Mouse (Mus musculus) ES-E14 (cell line): Measurements from ENCODE around the gene Pdzd2. TPM values are rescaled to one million over a fixed set of nuclear protein-coding genes. Genes with fewer than 3 reads are reported as not detected.

Source experiments
- DNase-seq: peaks from one replicate; pipeline ENCODE4 v3.0.0-alpha.2; 2013; ENCODE audit warnings: low read depth, low spot score
- H3K27ac ChIP-seq: 2 replicates; pipeline ENCODE4 v1.5.1; 2012; ENCODE audit warnings: low read depth, mild to moderate bottlenecking, low read length, moderate library complexity, mixed read lengths; ENCODE audit not compliant: poor library complexity, insufficient read depth, severe bottlenecking
- H3K36me3 ChIP-seq: 2 replicates; pipeline ENCODE4 v1.6.1; 2012; ENCODE audit warnings: mild to moderate bottlenecking, low read length, moderate library complexity, mixed read lengths; ENCODE audit not compliant: control insufficient read depth, poor library complexity, insufficient read depth, severe bottlenecking
- H3K4me1 ChIP-seq, 2 experiments: fragments of 150-350 bp in 1 of 2; sonication (generic) in 1 of 2; 2 replicates each; pipeline ENCODE4 v1.6.1; 2012; ENCODE audit warnings: low read length in 2 of 2, mild to moderate bottlenecking in 1 of 2, mixed read lengths in 1 of 2; ENCODE audit not compliant: control insufficient read depth in 2 of 2, insufficient read depth in 2 of 2, poor library complexity in 1 of 2
- H3K4me3 ChIP-seq, 2 experiments: fragments of 150-350 bp in 1 of 2; sonication (generic) in 1 of 2; 2 replicates each; pipeline ENCODE4 v1.5.1; 2012; ENCODE audit warnings: low read length in 2 of 2, low read depth in 1 of 2, mild to moderate bottlenecking in 1 of 2, mixed read lengths in 1 of 2; ENCODE audit not compliant: insufficient read depth in 1 of 2, poor library complexity in 1 of 2, severe bottlenecking in 1 of 2
- H3K9ac ChIP-seq: 2 replicates; pipeline ENCODE4 v1.6.1; 2012; ENCODE audit warnings: low read depth, mild to moderate bottlenecking, low read length, mixed read lengths; ENCODE audit not compliant: poor library complexity, insufficient read depth, severe bottlenecking
- H3K9me3 ChIP-seq: fragments of 150-350 bp; sonication (generic); 2 replicates; pipeline ENCODE4 v1.6.1; 2012; ENCODE audit warnings: low read depth, mild to moderate bottlenecking, low read length; ENCODE audit not compliant: control insufficient read depth, insufficient read depth
- CHD2 ChIP-seq: IDR thresholded peaks from 2 replicates; pipeline ENCODE4 v1.6.1; 2014; ENCODE audit warnings: mild to moderate bottlenecking, low read depth, low read length, inconsistent platforms
- HCFC1 ChIP-seq: IDR thresholded peaks from 2 replicates; pipeline ENCODE4 v1.6.1; 2012; ENCODE audit warnings: low read length, inconsistent platforms, borderline replicate concordance; ENCODE audit not compliant: insufficient read depth
- MAFK ChIP-seq: IDR thresholded peaks from 2 replicates; pipeline ENCODE4 v1.6.1; 2014; ENCODE audit warnings: mild to moderate bottlenecking, low read depth, low read length, inconsistent platforms; ENCODE audit not compliant: insufficient read depth
- ZC3H11A ChIP-seq: IDR thresholded peaks from 2 replicates; pipeline ENCODE4 v1.6.1; 2012; ENCODE audit warnings: low read depth, mild to moderate bottlenecking, inconsistent platforms, low read length, borderline replicate concordance
- ZNF384 ChIP-seq: IDR thresholded peaks from 2 replicates; pipeline ENCODE4 v1.6.1; 2012; ENCODE audit warnings: low read depth, low read length, inconsistent platforms
- in situ Hi-C, 2 experiments: fragments of 600-800 bp; cut with MboI; formaldehyde crosslinking; loops; one replicate each; pipeline ENCODE4 v1.15.1; 2025; ENCODE audit warnings: low sequenced_read_pairs in 2 of 2, inconsistent platforms in 1 of 2; ENCODE audit not compliant: unreplicated experiment in 2 of 2
- total RNA-seq: library from RNA; depleted of rRNA; stranded (reverse); fragments of 300-350 nt; gene quantifications from 2 replicates; pipeline ENCODE4 v1.2.3, GENCODE M21; 2012

Pdzd2 gene
- total RNA-seq, 1 experiment, result 6.3 TPM

GRCm38 (mm10) chr15:12655959-12656662, 83.6 kb downstream of the Pdzd2 start:
- Histone ChIP-seq H3K4me1 (peaks cover 3 to 6% of the 10 kb centered on the region in 2 experiments; a peak in 2 of 4 replicates), H3K27ac (no peak overlapping the region), H3K36me3 (no peaks in the 10 kb centered on the region), H3K9me3 (no peaks in the 10 kb centered on the region), H3K9ac (no peak overlapping the region), H3K4me3 (no peak overlapping the region)
- TF ChIP-seq MAFK, result no peak
- no peak for TF ChIP-seq ZNF384
- TF ChIP-seq HCFC1, result no peak
- no peak for TF ChIP-seq ZC3H11A
- TF ChIP-seq CHD2, result no peak
- DNase-seq, result peak; percentile 47
- in situ Hi-C loops, result no loop called here

- Histone ChIP-seq H3K27ac (no peak overlapping the region), H3K9me3 (no peaks in the 10 kb centered on the region), H3K36me3 (no peaks in the 10 kb centered on the region), H3K4me1 (peaks cover 3 to 6% of the 10 kb centered on the region in 2 experiments; a peak in 2 of 4 replicates), H3K4me3 (no peak overlapping the region), H3K9ac (no peak overlapping the region)
- in situ Hi-C loops, result no loop called here
- no peak for DNase-seq
- TF ChIP-seq ZNF384 (no peak), MAFK (no peak), ZC3H11A (no peak), HCFC1 (no peak), CHD2 (no peak)
These were observed 84.4 kb downstream of the Pdzd2 start for GRCm38 (mm10) chr15:12655316-12655715.

GRCm38 (mm10) chr15:12652336-12653031, 87.2 kb downstream of the Pdzd2 start:
- Histone ChIP-seq H3K27ac (0 out of 2 replicates have a peak overlapping the region, but pooled peaks have one; percentile 30), H3K9ac (no peak overlapping the region), H3K36me3 (no peaks in the 10 kb centered on the region), H3K4me3 (no peak overlapping the region), H3K4me1 (peaks cover 3 to 6% of the 10 kb centered on the region in 2 experiments; a peak in 2 of 4 replicates), H3K9me3 (no peaks in the 10 kb centered on the region)
- no peak for TF ChIP-seq CHD2
- no peak for TF ChIP-seq ZC3H11A
- no peak for TF ChIP-seq MAFK
- no peak for TF ChIP-seq HCFC1
- TF ChIP-seq ZNF384, result no peak
- DNase-seq, result no peak
- in situ Hi-C loops, result no loop called here

- no peak overlapping the region for H3K9ac ChIP-seq
- H3K4me1 ChIP-seq, result peaks cover 3 to 4% of the 10 kb centered on the region in 2 experiments; a peak in 2 of 4 replicates
- H3K27ac ChIP-seq, result no peak overlapping the region
- no peaks in the 10 kb centered on the region for H3K9me3 ChIP-seq
- H3K4me3 ChIP-seq, result no peak overlapping the region
- in situ Hi-C loops, result no loop called here
- no peaks in the 10 kb centered on the region for H3K36me3 ChIP-seq
- no peak for DNase-seq
- no peak for TF ChIP-seq ZC3H11A
- no peak for TF ChIP-seq MAFK
- TF ChIP-seq ZNF384, result no peak
- TF ChIP-seq HCFC1, result no peak
- no peak for TF ChIP-seq CHD2
These were observed 89.5 kb downstream of the Pdzd2 start for GRCm38 (mm10) chr15:12650236-12650635.
